Mouse (Mus musculus) hindlimb bud, embryonic 11.5 days (tissue): Measurements from ENCODE around the gene Mdm2.

Experiments
- DNase-seq: peaks from one replicate; pipeline ENCODE4 v3.0.0-alpha.2; 2012; ENCODE audit warnings: low read depth, low spot score; ENCODE audit errors: extremely low spot score

Gene Mdm2

DNA sequence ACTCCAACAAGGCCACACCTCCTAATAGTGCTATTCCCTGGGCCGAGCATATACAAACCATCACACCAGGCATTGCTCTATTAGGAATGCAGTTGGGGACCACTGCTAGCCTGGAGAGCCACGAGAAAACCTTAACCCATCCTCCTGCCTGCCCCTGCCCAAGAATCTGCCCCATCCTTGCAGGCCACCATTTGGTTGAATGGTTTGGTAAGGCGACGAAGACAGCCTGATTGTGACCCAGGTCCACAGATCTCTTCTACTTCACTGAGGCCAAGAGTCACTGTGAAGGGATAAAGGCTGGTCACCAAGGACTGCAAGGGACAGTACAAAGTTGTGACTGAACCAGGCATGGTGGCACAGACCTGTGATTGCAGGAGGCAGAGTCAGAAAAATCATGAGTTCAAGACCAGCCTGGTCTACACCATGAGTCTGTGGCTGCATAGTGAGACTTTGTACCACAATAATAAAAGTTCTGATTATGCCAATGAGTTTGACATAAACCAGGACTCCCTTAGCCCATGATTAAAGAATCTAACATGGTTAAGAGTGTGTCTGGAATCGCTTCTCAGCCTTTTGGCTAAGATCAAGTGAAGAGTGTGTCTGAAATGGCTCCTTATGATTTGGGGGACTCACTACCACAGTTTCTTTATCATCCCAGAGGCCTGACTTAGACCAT is 63.9 kb downstream of the Mdm2 start:
- DNase-seq, result no peak

DNA sequence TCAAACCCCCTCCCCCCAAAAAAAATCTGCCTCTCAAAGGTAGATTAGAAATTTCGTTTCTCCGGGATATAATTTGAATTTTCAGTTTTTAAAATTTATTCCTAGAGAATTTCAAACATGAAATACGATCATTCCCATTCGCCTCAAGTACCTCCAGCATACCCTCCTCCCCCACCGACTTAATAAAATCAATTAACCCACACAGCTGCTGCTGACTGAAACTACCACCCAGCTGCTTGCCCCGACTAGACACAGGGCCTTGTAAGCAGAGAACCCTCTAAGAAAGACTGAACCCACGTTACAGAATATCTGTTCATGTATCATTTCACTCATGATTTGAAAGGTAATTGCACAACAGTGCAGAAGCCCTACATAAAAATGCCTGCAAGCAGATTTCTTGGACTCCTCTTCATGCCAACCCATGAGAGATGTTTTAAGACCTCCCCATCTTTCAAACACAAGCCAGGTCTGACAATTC is 65.0 kb downstream of the Mdm2 start:
- DNase-seq, result no peak

DNA sequence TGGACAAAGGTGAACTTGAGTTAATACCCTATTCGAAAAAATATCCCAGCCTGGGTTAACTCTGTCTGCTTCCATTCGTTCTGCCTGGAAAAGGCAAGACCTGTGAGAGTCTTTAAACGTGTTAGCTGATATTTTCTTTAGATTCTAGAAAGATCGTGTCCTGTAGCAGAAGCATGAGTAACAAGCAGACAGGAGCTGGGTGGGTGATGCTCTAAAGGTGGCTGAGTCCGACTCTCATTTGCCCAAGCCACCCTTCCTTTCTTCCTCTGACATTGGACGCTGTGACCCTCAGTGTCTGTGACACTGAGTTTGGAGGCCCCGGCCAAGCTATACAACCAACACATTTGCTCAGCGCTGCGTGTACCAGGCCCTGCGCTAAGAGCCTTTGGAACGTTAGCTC is 65.7 kb downstream of the Mdm2 start:
- DNase-seq, result no peak

DNA sequence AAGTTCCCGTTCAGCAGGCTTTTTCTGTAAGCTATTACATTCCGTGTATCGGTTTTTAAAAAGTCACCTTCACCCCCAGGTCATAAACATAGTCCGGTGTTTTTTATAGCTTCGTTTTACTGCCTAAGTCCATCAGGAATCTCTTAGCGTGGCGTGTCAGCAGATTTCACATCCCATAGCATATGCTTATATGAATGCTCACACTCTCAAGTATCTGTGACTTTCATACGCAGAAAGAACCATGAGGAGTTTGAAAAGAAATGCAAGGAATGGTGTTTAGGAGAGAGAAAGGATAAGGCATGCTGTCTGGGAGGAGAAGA is 66.2 kb downstream of the Mdm2 start:
- no peak for DNase-seq

DNA sequence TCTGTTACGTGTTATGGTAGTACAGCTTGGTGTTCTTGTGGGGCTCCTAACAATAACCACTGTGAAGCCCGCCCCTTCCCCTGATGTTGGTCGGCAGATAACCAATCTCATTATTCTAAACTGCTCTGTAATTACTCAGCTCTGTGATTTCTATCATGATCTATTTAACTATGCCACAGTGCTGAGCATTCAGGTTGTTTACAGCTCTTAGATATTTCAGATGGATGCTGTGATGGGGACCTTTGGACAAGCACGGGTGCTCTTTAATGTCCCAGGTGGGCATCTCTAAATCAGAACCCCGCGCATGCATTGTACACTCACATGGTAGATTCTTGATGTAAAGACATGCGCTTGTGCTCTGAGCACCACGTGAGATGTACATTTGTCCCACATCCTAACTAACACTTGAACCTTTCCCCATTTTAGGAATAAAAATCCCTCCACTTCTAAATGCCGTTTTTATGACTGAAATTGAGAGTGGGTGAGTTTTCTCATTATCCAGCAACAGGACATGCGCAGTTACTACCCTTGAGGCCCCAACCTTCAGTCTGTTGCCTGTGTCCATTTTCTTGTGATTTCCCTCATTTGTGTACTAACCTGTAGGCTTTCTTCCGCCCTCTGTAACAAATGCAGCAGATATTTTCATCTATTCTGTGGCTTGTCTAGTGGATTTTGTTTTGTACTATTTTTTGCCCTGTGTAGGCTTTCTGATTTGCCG is 66.7 kb downstream of the Mdm2 start:
- no peak for DNase-seq

DNA sequence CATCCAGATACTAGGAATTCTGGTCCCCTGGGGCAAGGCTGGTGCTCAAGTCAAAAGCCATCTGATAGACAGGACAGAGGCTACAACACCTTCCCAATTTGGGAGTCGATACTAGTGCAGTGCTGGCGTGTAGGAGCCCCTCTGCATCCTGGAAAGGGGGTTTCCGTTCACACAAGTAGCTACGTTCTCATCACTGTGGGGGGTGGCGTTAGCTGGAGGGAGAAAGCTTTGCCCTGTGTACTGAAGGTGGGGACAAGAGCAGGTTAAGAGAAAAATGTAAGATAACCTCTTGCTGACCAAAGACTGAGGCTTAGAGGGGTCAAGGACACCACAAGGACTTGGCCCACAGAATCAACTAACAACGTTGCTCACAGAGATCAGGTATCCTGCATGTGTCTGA is 67.3 kb downstream of the Mdm2 start:
- no peak for DNase-seq

DNA sequence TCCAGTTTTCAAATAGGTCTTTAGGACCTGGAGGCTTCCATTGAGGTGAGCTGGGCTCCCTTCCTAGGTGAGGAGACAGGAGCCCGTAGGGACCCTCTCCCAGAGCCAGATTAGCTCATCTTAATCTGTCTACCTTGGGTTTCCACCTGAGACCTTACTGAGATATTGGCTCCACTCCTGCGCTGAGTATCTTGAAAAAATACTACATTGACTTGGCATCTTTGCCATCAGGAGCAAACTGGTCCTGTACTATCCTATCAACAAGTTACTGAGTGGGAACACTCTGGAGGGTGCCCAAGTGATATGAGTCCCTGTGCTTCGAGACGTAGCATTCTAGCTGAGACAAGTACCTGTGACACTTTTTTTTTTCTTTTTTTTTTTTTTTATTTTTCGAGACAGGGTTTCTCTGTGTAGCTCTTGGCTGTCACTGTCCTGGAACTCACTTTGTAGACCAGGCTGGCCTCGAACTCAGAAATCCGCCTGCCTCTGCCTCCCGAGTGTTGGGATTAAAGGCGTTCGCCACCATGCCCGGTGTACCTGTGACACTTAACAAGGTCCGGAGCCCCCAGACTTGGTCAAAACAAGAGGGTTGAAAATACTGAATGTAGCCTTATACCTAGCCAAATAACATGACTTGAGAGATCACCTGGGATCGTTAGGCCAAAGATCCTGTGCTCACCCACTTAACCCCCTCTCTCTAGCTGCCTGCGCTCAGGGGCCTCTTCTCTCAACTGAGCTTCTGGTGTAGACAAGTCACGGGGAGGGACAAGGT is 67.9 kb downstream of the Mdm2 start:
- no peak for DNase-seq

DNA sequence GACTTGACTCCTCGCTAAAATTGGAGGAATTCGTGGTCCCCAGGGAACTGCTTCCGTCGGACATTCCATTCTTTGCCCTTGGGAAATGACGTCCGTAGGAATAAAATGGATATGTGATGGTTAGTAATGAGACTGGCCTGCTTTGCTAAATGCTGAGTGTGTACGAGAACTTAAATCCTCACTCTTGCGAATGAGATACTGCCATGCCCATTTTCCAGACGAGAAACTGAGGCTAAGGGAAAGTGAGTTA is 68.4 kb downstream of the Mdm2 start:
- DNase-seq, result no peak

DNA sequence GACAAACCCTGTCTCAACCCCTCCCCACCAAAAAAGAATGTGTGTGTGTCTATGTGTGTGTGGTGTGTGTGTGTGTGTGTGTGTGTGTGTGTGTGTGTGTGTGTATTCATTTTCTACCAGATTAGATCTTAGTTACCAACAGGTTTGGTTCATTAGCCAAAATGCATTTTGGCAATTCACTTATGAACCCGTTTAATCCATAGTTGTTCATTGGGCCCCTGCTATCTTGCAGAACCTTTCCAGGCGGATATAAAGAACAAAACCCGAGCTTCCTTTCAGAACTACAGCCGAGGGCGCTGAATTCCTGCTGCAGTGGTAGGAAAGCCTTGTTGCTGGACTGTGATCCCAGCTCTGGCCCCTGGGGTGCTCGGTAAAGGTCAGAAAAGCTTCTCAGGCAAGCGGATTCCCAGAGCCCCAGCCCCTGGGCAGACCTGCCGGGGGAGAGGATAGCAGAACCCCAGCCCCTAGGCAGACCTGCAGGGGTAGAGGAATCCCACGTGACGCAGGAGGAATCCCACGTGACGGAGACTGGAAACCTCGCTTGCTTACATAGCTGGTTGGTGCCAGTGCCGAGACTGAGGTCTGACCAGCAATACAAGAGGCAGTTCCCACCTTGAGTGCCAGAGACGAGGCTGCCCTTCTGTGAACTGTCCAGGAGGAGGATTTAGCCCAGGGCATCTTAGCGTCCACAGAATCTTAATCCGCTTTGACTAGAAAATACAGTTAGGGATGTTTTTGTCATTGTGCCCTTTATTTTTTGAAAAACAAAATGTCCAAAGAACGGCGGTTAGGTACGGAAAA is 69.0 kb downstream of the Mdm2 start:
- no peak for DNase-seq

DNA sequence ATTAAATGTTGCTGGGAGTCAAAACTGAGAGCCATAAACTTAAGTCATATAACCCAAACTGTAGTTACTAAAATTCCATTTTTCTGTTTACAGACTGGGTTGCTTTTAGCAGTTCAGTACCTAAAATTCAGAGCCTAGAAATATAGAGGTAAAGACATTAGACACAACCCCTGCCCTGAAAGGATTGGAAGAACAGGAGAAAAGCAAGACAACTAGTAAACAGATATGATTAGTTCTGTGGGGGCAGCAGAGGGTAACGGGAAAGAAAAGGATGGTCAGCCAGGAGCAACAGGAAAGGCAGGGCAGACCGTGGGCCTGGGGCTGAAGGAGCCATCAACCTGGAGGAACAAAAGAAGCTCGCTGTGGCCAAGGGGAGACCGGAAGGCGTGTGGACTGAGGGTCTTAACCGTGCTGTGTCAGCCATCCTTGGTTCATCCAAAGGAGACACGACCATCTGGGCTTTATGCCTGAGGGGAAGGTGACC is 69.9 kb downstream of the Mdm2 start:
- DNase-seq, result no peak

DNA sequence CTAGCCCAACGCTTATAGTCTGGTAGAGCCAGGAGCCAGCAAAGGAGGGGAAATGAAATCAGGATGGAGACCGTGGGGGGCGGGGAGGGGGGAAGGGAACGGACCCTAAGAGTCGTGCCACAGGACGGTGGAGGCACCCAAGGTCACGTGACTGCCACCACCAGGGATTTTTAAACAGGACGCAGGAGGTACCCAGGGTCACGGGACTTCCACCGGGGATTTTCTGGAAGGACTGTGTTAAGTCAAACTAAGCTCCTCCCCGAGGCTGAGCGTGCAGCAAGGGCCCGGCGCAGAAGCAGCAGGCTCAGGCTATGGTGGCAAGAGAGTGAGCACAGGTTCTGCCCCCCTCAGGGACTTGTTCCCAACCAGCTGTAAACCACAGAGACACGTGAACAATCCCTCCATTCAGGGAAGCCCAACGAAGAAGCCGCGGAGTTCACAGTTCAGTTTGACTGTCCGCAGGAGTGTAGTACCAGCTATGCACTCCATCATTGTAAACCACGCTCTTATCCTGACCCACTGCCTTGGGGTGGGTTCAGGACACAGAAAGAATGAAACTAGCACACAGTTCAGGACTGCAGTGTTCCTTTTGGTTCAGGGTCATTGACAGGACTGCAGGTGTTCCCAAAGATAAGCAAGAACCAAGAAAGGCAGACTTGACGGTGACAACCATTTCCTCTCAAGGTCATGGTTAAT is 70.5 kb downstream of the Mdm2 start:
- no peak for DNase-seq

DNA sequence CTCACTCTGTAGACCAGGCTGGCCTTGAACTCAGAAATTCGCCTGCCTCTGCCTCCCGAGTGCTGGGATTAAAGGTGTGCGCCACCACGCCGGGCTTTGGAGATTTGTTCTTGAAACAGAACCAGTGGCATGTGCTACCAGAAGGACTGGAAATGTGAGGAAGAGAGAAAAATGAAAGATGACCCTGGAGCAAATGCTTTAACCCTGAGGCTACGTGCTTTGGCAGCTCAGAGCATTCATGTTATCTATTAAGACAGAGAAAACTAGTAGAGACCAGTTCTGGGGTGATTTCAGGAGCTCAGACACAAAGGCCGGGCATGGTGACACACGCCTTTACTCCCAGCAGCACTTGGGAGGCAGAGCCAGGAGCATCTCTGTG is 71.3 kb downstream of the Mdm2 start:
- no peak for DNase-seq
